Mouse (Mus musculus): ENCODE measurements around the gene Chn2.
A peak's percentile ranks its signal among the peaks of the same experiment; 100 is the strongest.

Gene Chn2

GRCm38 (mm10) chr6:54119461-54119860 lies 80.1 kb downstream of the Chn2 start:
- no peak for DNase-seq (ENCODE audit: low spot score in 2 of 2)

GRCm38 (mm10) chr6:54119885-54120666 lies 80.7 kb downstream of the Chn2 start:
- DNase-seq (ENCODE audit: low spot score in 2 of 2): peak in 1 of 2 experiments; percentile 28

GRCm38 (mm10) chr6:54120889-54121288 lies 81.5 kb downstream of the Chn2 start:
- no peak for DNase-seq (ENCODE audit: low spot score in 2 of 2)

- no peak for DNase-seq (ENCODE audit: low spot score in 2 of 2)
Measured at GRCm38 (mm10) chr6:54124519-54124918, 85.2 kb downstream of the Chn2 start.

- no peak for DNase-seq (ENCODE audit: low spot score in 2 of 2)
Measured at GRCm38 (mm10) chr6:54125536-54125935, 86.2 kb downstream of the Chn2 start.

- DNase-seq (ENCODE audit: low spot score in 2 of 2): peak in 1 of 2 experiments; percentile 51
Measured at GRCm38 (mm10) chr6:54126225-54126992, 87.1 kb downstream of the Chn2 start.

- no peak for DNase-seq (ENCODE audit: low spot score in 2 of 2)
Measured at GRCm38 (mm10) chr6:54126993-54127697, 87.8 kb downstream of the Chn2 start.

GRCm38 (mm10) chr6:54128702-54129101 lies 89.3 kb downstream of the Chn2 start:
- no peak for DNase-seq (ENCODE audit: low spot score in 2 of 2)

GRCm38 (mm10) chr6:54129570-54129969 lies 90.2 kb downstream of the Chn2 start:
- no peak for DNase-seq (ENCODE audit: low spot score in 2 of 2)

GRCm38 (mm10) chr6:54130881-54131280 lies 91.5 kb downstream of the Chn2 start:
- no peak for DNase-seq (ENCODE audit: low spot score in 2 of 2)

- no peak for DNase-seq (ENCODE audit: low spot score in 2 of 2)
Measured at GRCm38 (mm10) chr6:54132576-54132975, 93.2 kb downstream of the Chn2 start.

GRCm38 (mm10) chr6:54133231-54133630 lies 93.9 kb downstream of the Chn2 start:
- no peak for DNase-seq (ENCODE audit: low spot score in 2 of 2)

- DNase-seq (ENCODE audit: low spot score in 2 of 2): no peak
Measured at GRCm38 (mm10) chr6:54138157-54138556, 98.8 kb downstream of the Chn2 start.

GRCm38 (mm10) chr6:54140488-54140887 lies 101.1 kb downstream of the Chn2 start:
- no peak for DNase-seq (ENCODE audit: low spot score in 2 of 2)

- DNase-seq (ENCODE audit: low spot score in 2 of 2): no peak
Measured at GRCm38 (mm10) chr6:54141165-54141564, 101.8 kb downstream of the Chn2 start.

GRCm38 (mm10) chr6:54142848-54143651 lies 103.7 kb downstream of the Chn2 start:
- DNase-seq (ENCODE audit: low spot score in 2 of 2): no peak

GRCm38 (mm10) chr6:54143652-54143960 lies 104.3 kb downstream of the Chn2 start:
- DNase-seq (ENCODE audit: low spot score in 2 of 2): no peak

- no peak for DNase-seq (ENCODE audit: low spot score in 2 of 2)
Measured at GRCm38 (mm10) chr6:54148844-54149526, 109.6 kb downstream of the Chn2 start.

GRCm38 (mm10) chr6:54150821-54151220 lies 111.5 kb downstream of the Chn2 start:
- DNase-seq (ENCODE audit: low spot score in 2 of 2): no peak

- no peak for DNase-seq (ENCODE audit: low spot score in 2 of 2)
Measured at GRCm38 (mm10) chr6:54151443-54152241, 112.3 kb downstream of the Chn2 start.
